Mouse (Mus musculus) stomach, postnatal 0 days (tissue): ENCODE measurements around the gene Vmn1r3.
"Not testable (repeated sequence)": the region's sequence is repeated elsewhere in the genome, so short reads cannot be mapped to it uniquely, and the experiment has no call there.

ENCODE experiments used
- CTCF ChIP-seq: IDR thresholded peaks from 2 replicates; pipeline ENCODE4 v1.5.1; 2016; ENCODE audit warnings: antibody characterized with exemption, low read depth, mild to moderate bottlenecking, moderate library complexity
- EP300 ChIP-seq: optimal IDR thresholded peaks from 2 replicates; pipeline ENCODE3; 2016; ENCODE audit warnings: antibody characterized with exemption

DNA sequence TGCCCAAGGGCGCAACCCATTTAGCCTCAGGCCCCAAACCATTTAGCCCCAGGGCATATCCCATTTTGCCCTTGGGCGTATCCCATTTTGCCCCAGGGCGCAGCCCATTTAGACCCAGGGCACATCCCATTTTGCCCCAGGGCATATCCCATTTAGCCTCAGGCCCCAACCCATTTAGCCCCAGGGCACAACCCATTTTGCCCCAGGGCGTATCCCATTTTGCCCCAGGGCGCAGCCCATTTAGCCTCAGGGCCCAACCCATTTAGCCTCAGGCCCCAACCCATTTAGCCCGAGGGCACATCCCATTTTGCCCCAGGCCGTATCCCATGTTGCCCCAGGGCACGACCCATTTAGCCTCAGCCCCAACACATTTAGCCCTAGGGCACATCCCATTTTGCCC lies 9.4 kb downstream of the Vmn1r3 start:
- not testable (repeated sequence) for TF ChIP-seq CTCF, EP300
